Mouse (Mus musculus) hindbrain, embryonic 14.5 days (tissue): ENCODE data around the gene Grm3. TPM values are rescaled to one million over a fixed set of nuclear protein-coding genes. Genes with fewer than 3 reads are reported as not detected.

Experiments used
- ATAC-seq: fragments of 200-750 bp; cut with Nextera tagmentation; 2 replicates; pipeline ENCODE4 v1.8.0; 2017; ENCODE audit warnings: moderate number of reproducible peaks, mild to moderate bottlenecking, moderate TSS enrichment, moderate library complexity; ENCODE audit not compliant: low FRiP score
- DNase-seq: peaks from one replicate; pipeline ENCODE4 v3.0.0-alpha.2; 2015; ENCODE audit warnings: low spot score
- H3K27ac ChIP-seq: fragments of 300-500 bp; sonication (generic); 2 replicates; pipeline ENCODE4 v1.5.1; 2014; ENCODE audit warnings: mild to moderate bottlenecking, moderate library complexity
- H3K27me3 ChIP-seq: fragments of 300-500 bp; sonication (generic); 2 replicates; pipeline ENCODE4 v1.6.1; 2014; ENCODE audit warnings: mild to moderate bottlenecking, low read length, mixed read lengths; ENCODE audit not compliant: control insufficient read depth, insufficient read depth
- H3K36me3 ChIP-seq: fragments of 300-500 bp; sonication (generic); replicated peaks from 2 replicates; pipeline ENCODE4 v1.6.1; 2014; ENCODE audit not compliant: control insufficient read depth, insufficient read depth
- H3K4me1 ChIP-seq: fragments of 300-500 bp; sonication (generic); replicated peaks from 2 replicates; pipeline ENCODE4 v1.6.1; 2014; ENCODE audit warnings: antibody characterized with exemption, low read length, mixed read lengths; ENCODE audit not compliant: control insufficient read depth, insufficient read depth
- H3K4me2 ChIP-seq: fragments of 300-500 bp; sonication (generic); replicated peaks from 2 replicates; pipeline ENCODE4 v1.6.1; 2014; ENCODE audit warnings: mild to moderate bottlenecking, moderate library complexity
- H3K4me3 ChIP-seq: fragments of 300-500 bp; sonication (generic); replicated peaks from 2 replicates; pipeline ENCODE4 v1.5.1; 2014; ENCODE audit warnings: mild to moderate bottlenecking, low read length
- H3K9ac ChIP-seq: fragments of 300-500 bp; sonication (generic); 2 replicates; pipeline ENCODE4 v1.6.1; 2014
- H3K9me3 ChIP-seq: fragments of 300-500 bp; sonication (generic); 2 replicates; pipeline ENCODE4 v1.6.1; 2016; ENCODE audit warnings: low read length; ENCODE audit not compliant: control insufficient read depth
- WGBS: fragments of 180-500 bp; shearing (Covaris S2); extraction: QIAGEN DNeasy Blood & Tissue Kit; methylation state at CpG from one replicate; pipeline ENCODE4 v1.1.7; 2014; 5-methylcytosine and 5-hydroxymethylcytosine counted together
- polyA plus RNA-seq: library from polyadenylated mRNA; unstranded; fragments of >200 nt; fragmentation: Nextera tagmentation; extraction: Ambion mirVana; gene quantifications from 2 replicates; pipeline ENCODE4 v1.2.1, GENCODE M21; 2014

The Grm3 gene
- 46.2 and 58.4 TPM in 2 replicates for polyA plus RNA-seq

DNA sequence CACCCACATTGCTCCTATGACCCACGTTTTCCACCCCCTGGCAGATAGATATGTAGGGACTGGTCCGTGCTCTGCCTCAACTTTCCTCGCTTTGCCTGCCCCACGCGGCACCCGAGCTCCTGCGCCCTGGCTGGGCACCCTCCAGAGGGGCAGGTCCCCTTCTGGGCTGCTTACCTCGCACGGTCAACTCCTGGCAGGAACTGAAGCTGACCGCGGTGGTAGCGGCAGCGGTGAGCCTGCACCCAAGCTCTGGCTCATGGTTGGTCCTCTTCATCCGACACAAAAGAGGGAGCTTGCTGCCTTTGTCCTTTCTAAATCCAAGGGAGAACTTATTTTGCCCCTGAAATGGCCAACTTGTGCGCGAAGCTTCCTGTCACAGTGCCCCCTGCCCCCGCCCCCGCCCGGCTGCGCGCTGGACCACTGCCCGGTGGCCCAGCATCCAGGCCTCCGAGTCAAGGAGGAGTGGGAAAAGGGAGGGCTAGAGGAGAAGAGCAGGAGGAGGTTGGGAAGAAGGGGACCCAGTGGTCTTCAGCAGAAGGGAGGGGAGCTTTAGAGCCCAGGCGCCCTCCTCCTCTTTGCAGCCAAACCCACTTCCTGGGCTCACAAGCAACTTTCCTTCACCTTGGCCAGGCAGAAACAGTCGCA, at the start of gene Grm3:
Grm3 (minus strand) TSS at position 215 of the 645 bp plus-strand sequence.
- Histone ChIP-seq H3K27ac (peak within 1 kb of the TSS; percentile 89), H3K4me3 (peak within 1 kb of the TSS; percentile 71), H3K9ac (peak within 1 kb of the TSS; percentile 90), H3K4me2 (peak within 1 kb of the TSS; percentile 95), H3K27me3 (no peaks in the 10 kb centered on the region), H3K9me3 (no peaks in the 10 kb centered on the region), H3K4me1 (peaks cover 14% of the 10 kb centered on the region), H3K36me3 (no peaks in the 10 kb centered on the region)
- under 1% methylated on average over 24 of the region's 25 CpGs for WGBS
- ATAC-seq (peak; percentile 70), DNase-seq (peak; percentile 37)

DNA sequence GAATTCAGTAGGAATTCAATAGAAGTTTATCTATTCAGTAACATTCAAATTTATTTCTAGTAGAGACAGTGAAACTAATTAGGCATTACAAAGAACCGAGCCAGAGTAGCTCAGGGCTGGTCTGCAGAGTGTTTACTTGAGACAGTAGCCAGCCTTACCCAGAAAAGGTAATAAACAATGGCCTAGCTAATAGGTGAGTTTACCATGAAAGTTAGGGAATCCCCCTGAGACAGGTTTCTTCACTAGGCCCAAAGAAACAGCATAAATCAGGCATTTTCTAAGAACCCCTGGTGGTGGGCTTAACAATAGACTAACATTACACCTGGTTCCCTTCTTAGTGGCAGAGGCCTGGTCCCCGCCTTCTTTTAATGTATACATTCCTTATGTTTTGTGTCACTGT, 30.8 kb upstream of the Grm3 start:
- 82% methylated on average over 2 of the region's 2 CpGs for WGBS
- no peak overlapping the region for H3K4me3 ChIP-seq
- no peak overlapping the region for H3K9ac ChIP-seq
- no peak overlapping the region for H3K27ac ChIP-seq
- DNase-seq (no peak), ATAC-seq (no peak)
- no peaks in the 10 kb centered on the region for H3K9me3 ChIP-seq
- no peaks in the 10 kb centered on the region for H3K27me3 ChIP-seq
- H3K4me1 ChIP-seq: no peaks in the 10 kb centered on the region
- H3K4me2 ChIP-seq: no peak overlapping the region
- H3K36me3 ChIP-seq: no peaks in the 10 kb centered on the region

DNA sequence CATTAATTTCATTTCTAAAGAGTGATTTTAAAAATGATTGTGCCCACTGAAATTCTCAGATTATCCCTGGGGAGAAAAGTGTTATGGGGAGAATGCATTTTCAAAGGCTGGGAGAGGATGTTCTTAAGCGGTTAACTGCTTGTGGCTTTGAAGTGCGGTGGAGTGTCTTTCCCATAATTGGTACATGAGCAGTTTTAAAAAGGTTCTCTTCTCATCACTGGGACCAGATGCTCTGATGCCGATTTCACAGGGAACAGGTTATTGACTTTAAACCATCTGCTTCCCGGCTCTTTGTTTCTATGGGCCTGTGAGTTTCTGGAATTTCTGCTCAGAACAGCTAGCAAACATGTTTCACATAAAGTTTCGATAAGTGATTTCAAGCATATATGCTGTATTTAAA, 23.2 kb upstream of the Grm3 start:
- DNase-seq: no peak

DNA sequence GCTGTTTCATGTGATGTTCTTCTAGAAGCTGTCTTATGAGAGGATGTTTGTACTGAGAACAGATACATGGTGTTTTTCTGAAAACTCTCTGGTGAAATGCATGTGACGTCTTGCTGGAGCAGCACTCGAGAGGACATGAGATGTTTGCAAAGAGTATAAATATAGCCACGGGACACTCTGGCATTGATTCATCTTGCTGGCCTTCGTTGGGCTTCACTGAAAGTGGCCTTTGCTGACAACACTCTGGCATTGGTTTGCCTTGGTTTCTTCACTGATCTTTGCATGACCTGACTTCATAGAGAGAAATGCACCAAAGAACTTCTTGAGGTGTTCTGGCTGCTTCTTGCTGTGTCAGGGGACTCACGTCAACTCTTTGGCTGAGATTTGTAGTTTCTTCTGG, 19.1 kb upstream of the Grm3 start:
- no peak overlapping the region for H3K4me2 ChIP-seq
- H3K9me3 ChIP-seq: no peaks in the 10 kb centered on the region
- H3K27me3 ChIP-seq: no peaks in the 10 kb centered on the region
- 91% methylated on average over 5 of the region's 5 CpGs for WGBS
- no peaks in the 10 kb centered on the region for H3K36me3 ChIP-seq
- no peak overlapping the region for H3K4me3 ChIP-seq
- ATAC-seq (no peak), DNase-seq (no peak)
- no peak overlapping the region for H3K9ac ChIP-seq
- no peak overlapping the region for H3K27ac ChIP-seq
- no peaks in the 10 kb centered on the region for H3K4me1 ChIP-seq

More for the DNA sequence above, 23.2 kb upstream of the Grm3 start:
- 62% methylated on average over 5 of the region's 5 CpGs for WGBS
- H3K4me3 ChIP-seq: no peak overlapping the region
- no peak overlapping the region for H3K9ac ChIP-seq
- H3K4me2 ChIP-seq: no peak overlapping the region
- H3K27ac ChIP-seq: no peak overlapping the region
- H3K4me1 ChIP-seq: no peaks in the 10 kb centered on the region
- ATAC-seq: no peak
- H3K27me3 ChIP-seq: no peaks in the 10 kb centered on the region
- no peaks in the 10 kb centered on the region for H3K36me3 ChIP-seq
- no peaks in the 10 kb centered on the region for H3K9me3 ChIP-seq

DNA sequence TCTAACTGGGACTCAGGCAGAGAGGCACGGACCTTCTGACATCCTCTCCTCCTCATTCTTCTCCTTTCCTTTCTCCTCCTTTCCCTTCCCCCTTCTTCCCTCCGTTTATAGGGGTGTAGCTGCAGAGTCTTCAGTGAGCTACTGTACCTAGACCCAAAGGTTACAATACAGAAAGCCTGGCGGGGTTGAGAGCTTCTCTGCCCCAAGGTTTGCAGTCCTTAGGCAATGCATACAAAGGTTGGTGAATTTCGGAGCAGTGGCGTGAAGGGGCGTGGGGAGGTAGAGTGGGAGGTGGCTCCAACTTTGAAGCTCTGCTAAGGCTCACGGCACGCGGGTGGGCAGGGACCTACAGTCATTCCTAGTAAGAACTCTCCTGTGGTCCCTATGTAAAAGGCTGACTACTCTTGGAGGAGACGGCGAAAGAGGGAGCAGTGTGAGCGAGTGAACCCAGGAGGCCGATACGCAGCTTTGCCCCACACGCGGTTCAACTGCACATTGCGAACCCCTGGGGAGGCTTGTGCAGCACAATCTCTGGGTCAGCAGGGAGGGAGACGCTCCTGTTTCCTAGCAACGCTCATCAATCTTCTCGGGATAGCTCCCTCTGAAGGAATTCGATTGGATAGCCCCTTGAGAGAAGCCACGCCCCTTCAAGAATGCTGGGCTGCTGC, 765 bp upstream of the Grm3 start:
- Histone ChIP-seq H3K9ac (peak overlapping the region; percentile 90), H3K27ac (peak overlapping the region; percentile 89), H3K27me3 (no peaks in the 10 kb centered on the region), H3K9me3 (no peaks in the 10 kb centered on the region), H3K4me1 (peaks cover 14% of the 10 kb centered on the region), H3K4me2 (peak overlapping the region; percentile 95), H3K4me3 (peak overlapping the region; percentile 71), H3K36me3 (no peaks in the 10 kb centered on the region)
- under 1% methylated on average over 22 of the region's 22 CpGs for WGBS
- DNase-seq (peak; percentile 87), ATAC-seq (peak; percentile 91)

DNA sequence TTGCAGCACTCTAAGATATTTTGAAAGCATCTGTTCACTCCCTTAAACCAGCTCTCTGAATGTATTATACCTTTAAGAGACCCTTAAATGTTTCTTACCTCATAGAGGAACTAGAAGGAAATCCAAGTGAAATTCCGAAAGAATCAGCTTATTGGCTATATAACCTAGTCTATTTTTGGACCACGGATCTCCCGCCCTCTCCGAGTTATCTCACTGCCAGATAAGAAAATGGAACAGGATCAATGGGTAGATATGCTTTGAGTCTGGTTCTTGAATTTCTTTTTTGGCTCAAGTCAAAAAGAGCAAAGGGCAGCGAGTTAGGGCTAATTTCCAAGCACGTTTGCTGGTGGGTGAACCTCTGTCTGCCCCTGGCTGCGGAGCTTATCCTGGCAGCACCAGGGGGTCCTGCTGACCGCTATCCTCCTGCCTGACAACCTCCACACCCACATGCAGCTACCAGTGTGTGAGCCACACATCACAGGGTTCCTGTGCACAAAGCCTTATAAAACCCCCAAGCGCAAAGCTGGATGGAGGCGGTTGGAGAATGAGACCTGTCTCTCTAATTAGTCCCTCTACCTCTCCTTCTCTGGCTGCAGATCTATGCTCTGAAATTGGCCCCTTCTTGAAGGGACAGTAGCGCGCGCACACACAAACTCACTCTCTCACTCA, 549 bp downstream of the Grm3 start:
- 6% methylated on average over 13 of the region's 13 CpGs for WGBS
- Histone ChIP-seq H3K27me3 (no peaks in the 10 kb centered on the region), H3K36me3 (no peaks in the 10 kb centered on the region), H3K4me2 (peak overlapping the region; percentile 95), H3K9me3 (no peaks in the 10 kb centered on the region), H3K9ac (peak overlapping the region; percentile 90), H3K27ac (peak overlapping the region; percentile 89), H3K4me3 (peak overlapping the region; percentile 71), H3K4me1 (peaks cover 14% of the 10 kb centered on the region)
- ATAC-seq (peak; percentile 28), DNase-seq (peak; percentile 28)

DNA sequence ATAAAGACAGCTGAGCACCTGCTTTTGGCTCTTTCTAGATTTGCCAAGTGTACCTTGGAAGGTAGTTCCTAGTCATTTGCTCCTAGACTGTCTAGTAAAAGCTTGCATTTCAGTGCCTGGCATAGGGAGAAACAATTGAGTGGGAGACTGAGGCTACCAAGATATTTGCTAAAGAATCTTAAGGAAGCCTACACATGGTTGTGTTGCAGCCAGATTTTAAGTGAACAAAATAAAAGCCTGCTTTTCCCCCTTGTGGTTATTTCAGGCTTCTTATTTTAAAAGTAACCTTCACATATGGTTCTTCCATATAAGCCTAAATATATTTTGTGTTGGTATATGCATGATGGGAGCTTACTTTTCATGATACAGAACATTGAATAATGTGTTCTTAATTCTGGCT, 3.8 kb downstream of the Grm3 start:
- Histone ChIP-seq H3K4me3 (no peak overlapping the region), H3K4me2 (peak overlapping the region; percentile 95), H3K27ac (no peak overlapping the region), H3K4me1 (peaks cover 7% of the 10 kb centered on the region; the same call in 1 of the 2 replicates), H3K9ac (no peak overlapping the region), H3K27me3 (no peaks in the 10 kb centered on the region), H3K36me3 (no peaks in the 10 kb centered on the region), H3K9me3 (no peaks in the 10 kb centered on the region)
- DNase-seq: no peak
- ATAC-seq: no peak

DNA sequence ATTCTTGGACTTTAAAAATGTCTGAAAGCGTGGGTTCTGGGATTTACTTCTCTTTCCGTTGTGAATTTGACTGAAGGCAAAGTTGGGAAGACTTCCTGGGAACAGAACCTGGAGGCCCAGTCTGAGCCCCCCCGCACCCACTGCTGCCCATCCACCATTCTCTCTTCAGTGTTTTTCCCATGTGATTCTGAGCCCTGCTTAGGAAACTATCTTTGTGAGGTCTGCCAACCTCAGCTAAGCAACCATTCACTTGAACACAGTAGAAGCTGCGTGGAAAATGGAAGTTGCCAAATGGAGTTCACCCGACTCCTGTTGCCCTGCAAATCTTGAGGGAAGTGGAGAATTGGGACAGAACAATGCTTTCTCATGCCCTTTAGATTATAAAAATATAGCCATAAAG, 8.7 kb downstream of the Grm3 start:
- ATAC-seq: no peak; the same call in 1 of the 2 replicates
- Histone ChIP-seq H3K9ac (no peak overlapping the region), H3K4me1 (0 out of 2 replicates have a peak, but pooled peaks cover 3% of the 10 kb centered on the region), H3K4me3 (no peak overlapping the region), H3K27me3 (no peaks in the 10 kb centered on the region), H3K4me2 (no peak overlapping the region), H3K36me3 (no peaks in the 10 kb centered on the region), H3K9me3 (peaks cover 5% of the 10 kb centered on the region), H3K27ac (no peak overlapping the region)
- WGBS: 85% methylated on average over 5 of the region's 5 CpGs
- no peak for DNase-seq

DNA sequence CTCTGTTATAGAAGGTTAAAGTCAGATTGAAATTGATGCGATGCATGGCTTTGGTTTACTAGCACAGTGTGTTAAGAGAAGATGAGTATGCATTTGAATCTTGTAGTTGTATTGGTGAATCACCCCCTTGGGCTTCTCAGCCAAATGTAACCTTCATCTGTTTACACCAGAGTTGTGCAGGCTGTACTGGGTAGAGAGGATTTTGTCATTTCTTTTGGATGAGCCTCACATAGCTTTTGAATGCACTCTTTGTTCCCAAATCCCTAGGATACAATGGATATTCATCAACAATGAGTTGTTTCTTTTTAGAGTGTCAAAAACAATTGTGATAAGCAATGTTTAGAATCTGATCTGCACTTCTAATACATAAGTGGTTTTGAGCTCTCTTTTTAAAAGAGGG, 17.9 kb downstream of the Grm3 start:
- no peaks in the 10 kb centered on the region for H3K9me3 ChIP-seq
- no peak for ATAC-seq

More for the DNA sequence above, 17.9 kb downstream of the Grm3 start:
- no peak overlapping the region for H3K4me3 ChIP-seq
- no peaks in the 10 kb centered on the region for H3K27me3 ChIP-seq
- 84% methylated on average over 1 of the region's 1 CpGs for WGBS
- no peak overlapping the region for H3K27ac ChIP-seq
- H3K4me2 ChIP-seq: no peak overlapping the region
- no peak for DNase-seq
- H3K9ac ChIP-seq: no peak overlapping the region
- H3K4me1 ChIP-seq: 0 out of 2 replicates have a peak, but pooled peaks cover 4% of the 10 kb centered on the region
- no peaks in the 10 kb centered on the region for H3K36me3 ChIP-seq
